Mouse (Mus musculus) ovary, postnatal 36 days (tissue): ENCODE data around the gene Csl.

ENCODE experiments used
- DNase-seq: peaks from one replicate; pipeline ENCODE4 v3.0.0; 2022; ENCODE audit warnings: low spot score, mixed read lengths

Gene Csl

DNA sequence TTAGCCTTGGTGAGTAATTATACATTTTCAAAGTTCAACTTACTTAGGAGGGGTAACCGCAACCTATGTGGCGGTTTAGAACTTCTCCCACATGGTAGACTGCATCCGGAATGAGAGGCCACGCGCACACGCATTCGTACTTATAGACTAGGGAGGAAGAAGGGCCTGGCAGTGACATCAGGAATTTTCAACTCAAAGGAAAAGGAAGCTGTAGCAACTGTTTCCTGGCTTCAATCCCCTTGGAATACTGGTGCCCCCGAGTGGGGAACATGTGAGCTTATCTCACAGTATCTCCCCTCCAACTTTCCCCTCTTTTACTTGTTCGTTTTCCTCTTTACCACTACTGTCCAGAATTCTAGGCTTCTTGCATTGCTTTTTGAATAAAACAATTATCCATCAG is at the start of gene Csl:
Csl (minus strand) TSS at position 101 of the 400 bp plus-strand sequence.
- no peak for DNase-seq

- DNase-seq = no peak
Measured at GRCm38 (mm10) chr10:99789418-99789817, 30.0 kb upstream of the Csl start.

DNA sequence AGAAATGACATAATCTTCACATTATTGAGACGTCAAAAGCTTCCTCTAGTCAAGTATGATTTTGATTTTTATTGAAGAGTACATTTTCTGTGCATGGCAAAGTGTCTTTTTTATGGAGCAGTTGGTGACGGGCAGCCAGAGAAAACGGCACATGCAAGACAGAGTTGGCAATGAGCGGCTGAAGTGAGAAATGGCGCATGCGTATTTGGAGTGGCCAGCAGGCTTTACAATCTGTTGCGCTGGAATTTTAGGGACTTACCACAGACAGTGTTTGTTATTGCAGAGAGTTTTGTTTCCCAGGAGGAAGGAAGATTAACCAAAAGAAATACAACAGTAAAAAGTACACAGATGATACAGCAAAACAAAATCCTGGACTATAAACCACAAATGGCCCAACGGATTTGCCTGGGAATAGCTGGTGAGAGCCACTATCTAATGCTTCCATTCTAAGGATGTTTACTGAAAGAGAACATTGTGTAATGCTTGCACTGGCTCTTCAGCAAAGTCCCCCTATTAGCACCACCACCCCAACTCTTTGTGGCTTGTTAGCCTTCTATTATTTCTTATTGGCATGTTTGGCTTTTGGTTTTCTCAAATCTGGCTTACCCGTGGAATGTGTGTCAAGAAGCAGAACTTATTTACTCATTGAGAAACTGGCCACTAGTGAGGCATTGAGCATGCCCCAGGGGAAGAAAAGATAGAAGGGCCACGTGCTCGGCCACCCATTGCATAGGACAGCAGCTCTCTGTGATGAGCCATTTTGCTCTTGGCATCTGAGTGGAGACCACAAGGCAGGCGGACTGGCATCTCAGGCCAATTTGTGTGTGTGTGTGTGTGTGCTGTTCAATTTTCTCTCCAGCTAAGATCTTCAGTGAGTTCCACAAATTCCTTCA is 15.0 kb upstream of the Csl start:
- no peak for DNase-seq

- DNase-seq = no peak
Measured at GRCm38 (mm10) chr10:99750146-99750545, 9.3 kb downstream of the Csl start.

GRCm38 (mm10) chr10:99748668-99749260 is 10.7 kb downstream of the Csl start:
- DNase-seq = no peak

DNA sequence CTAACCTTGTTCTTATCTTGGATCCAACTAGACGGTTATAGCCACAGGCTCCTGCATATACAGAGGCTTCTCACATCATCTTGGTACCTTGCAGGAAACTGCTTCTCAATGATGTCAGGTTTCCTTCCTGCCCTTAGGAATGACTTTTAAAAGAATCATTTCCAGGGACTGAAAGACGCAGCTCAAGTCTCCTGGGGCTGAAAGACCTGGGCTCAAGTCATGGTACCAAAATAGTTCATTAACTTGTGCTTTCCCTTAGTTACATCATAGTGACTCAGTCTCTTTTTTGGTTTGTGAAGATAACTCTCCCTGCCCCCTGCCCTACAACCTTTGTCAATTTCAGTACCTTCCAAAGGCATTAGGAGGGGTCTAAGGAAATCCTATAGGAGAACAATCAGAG is 11.4 kb downstream of the Csl start:
- DNase-seq = no peak

DNA sequence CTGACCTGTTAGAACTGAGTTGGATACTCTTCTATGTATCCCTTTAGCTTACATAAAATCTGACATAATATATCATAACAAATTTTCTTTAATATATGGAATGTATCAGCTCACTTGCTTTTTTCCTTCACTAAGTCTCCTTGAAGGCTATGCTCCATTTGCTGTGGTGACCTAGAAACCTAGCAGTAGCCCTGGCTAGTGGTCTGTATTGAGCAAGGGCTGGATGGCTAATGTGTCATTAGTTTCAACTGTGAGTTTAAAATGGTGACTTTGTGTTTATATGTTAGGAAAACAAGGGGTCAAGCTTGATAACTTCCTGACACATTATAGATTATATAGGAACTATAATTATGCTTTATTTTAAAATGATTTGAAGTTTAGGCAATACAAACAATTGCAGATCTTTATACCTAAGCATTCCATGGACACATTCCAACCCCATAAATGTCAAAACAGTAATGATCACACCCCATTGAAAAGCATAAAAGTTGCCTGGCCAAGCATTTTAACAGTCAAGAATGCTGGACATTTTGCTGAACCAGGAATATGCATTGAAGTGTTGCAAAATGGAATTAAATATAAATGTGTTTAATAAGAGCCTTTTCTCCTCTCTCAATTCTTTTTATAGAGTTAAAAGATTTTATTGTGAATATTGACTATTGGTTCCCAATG is 17.7 kb downstream of the Csl start:
- no peak for DNase-seq

DNA sequence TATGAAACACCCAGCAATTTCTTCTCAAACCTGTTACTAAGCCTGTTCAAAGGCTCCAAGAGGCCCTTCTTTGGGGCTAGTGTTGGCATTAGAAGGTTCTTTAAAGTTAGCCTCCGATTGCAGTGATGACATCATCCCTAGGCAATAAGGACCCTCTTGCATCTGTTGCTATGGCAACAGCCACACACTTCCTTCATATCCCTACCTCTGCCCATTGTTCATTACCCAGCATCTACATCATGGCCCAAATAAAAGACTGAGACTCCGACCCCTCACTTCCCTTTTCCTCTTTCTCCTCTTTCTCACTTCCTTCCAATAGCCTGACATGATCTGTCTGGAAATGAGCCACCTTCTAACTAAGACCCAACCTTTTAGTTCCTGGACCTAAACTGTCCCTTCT is 46.3 kb downstream of the Csl start:
- DNase-seq = no peak

DNA sequence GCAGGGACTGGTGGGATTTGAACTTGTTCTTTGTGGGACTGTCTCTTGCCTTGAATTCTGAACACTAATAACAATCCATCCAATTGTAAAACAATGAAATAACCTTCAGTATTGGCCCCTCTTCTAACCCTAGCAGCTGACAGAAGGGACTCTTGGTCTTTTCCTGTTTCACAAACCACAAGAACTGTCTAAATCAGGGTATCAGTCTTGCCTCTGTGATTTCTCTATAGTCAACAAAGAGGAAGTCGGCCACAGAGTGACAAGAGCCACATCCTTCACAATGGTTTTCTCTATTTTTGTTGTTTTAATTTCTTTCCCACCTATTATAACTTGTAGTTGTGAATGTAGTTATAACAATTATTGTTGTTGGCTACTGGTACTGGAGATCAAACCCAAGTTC is 47.9 kb downstream of the Csl start:
- no peak for DNase-seq
